Mouse (Mus musculus) c-Kit-negative CD71-positive TER-119-positive erythroid progenitor cells, embryonic 14.5 days (primary cell): ENCODE measurements around the gene Glyat.

Experiments
- DNase-seq: peaks from one replicate; pipeline ENCODE4 v3.0.0-alpha.2; 2013; ENCODE audit warnings: low read depth, low spot score

Gene Glyat

GRCm38 (mm10) chr19:12684638-12685037 lies 51.5 kb downstream of the Glyat start:
- no peak for DNase-seq

DNA sequence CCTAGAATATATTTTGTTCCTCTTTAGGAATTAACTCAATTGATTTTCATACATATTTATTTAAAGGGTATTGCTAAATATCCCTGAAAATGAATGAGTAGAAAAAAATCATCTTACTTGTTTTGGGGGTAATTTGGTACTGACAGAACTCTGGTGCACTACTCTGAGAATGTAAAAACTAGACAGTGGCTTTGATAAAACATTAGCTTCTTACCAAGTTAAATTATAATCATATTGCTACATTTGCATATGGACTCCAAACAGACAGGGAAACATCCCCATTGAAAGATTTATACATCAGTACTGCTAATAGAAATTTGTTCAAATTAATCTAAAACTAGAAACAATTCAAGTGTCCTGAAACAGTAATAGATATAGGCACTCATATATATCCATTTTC lies 52.1 kb downstream of the Glyat start:
- no peak for DNase-seq

- DNase-seq = no peak
Measured at GRCm38 (mm10) chr19:12695590-12695989, 62.5 kb downstream of the Glyat start, which contains the start of gene Keg1. Gene Keg1 (plus strand): TSS chr19:12695786.

DNA sequence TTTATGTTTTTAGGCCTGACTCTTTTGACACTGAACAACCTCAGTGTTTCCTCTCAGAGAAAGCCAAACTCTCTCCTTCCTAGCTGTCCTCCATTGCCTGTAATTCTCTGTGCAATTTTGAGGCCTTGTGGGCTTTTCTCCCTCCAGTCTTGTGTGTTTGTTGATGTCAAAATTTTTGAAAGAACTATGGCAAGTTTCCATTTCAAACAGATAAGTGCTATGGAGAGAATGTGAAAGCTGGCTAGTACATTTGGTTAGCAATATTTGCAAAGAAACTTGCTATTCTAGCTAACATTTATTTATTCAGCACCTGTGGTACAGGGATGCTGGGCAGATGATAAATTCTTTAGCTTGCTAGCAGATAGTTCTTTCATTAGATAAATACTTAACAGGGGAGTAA lies 63.1 kb downstream of the Glyat start:
- no peak for DNase-seq
